Mouse (Mus musculus) heart, postnatal 0 days (tissue): ENCODE measurements around the gene 4430402I18Rik.

Source experiments
- CTCF ChIP-seq: IDR thresholded peaks from 2 replicates; pipeline ENCODE4 v1.5.1; 2016; ENCODE audit warnings: antibody characterized with exemption, control low read depth, low read depth
- EP300 ChIP-seq: IDR thresholded peaks from 2 replicates; pipeline ENCODE4 v1.6.1; 2016; ENCODE audit warnings: antibody characterized with exemption, low read depth

- TF ChIP-seq CTCF (no peak), EP300 (no peak)
These were observed 51.9 kb downstream of the 4430402I18Rik start for GRCm38 (mm10) chr19:28915602-28916250.
